Mouse (Mus musculus): Measurements from ENCODE around the gene Cd28. TPM values are rescaled to one million over a fixed set of nuclear protein-coding genes. Genes with fewer than 3 reads are reported as not detected.

Cd28 gene
- polyA plus RNA-seq (2012; ENCODE audit: low replicate concordance): 0.33 and 1.1 TPM in 2 replicates

GRCm38 (mm10) chr1:60716567-60716966 lies at the start of gene Cd28:
TSS of gene Cd28 (plus strand) at chr1:60716800.

Other genes with a start within 250 kb of the Cd28 start
- gene Raph1, start 149.7 kb upstream of the Cd28 start, polyA plus RNA-seq (2012; ENCODE audit: low replicate concordance): 0.08 and 0.49 TPM in 2 replicates
- 0.22 TPM in 1 of 2 replicates, not detected in the other for gene Ctla4, start 170.2 kb downstream of the Cd28 start, polyA plus RNA-seq (2012; ENCODE audit: low replicate concordance)